Mouse (Mus musculus) olfactory bulb, adult 2 months (tissue): ENCODE data around the gene Plcb1.

Source experiments
- CTCF ChIP-seq: fragments of 200-500 bp; IDR thresholded peaks from 2 replicates; pipeline ENCODE4 v1.5.1; 2012; ENCODE audit warnings: low read depth, mild to moderate bottlenecking, low read length, moderate library complexity; ENCODE audit not compliant: insufficient read depth
- POLR2A ChIP-seq: fragments of 200-500 bp; IDR thresholded peaks from 2 replicates; pipeline ENCODE4 v1.6.1; 2012; ENCODE audit warnings: mild to moderate bottlenecking, low read depth, low read length, moderate library complexity; ENCODE audit not compliant: insufficient read depth

- TF ChIP-seq CTCF (no peak), POLR2A (no peak)
Observed at GRCm38 (mm10) chr2:135415137-135415536, 629.3 kb downstream of the Plcb1 start.
